Mouse (Mus musculus): ENCODE data around the gene Afap1. TPM values are rescaled to one million over a fixed set of nuclear protein-coding genes. Genes with fewer than 3 reads are reported as not detected.

Gene Afap1
- total and polyA plus RNA-seq, 3 experiments = 11.5 to 20.6 (median 18.7) TPM

DNA sequence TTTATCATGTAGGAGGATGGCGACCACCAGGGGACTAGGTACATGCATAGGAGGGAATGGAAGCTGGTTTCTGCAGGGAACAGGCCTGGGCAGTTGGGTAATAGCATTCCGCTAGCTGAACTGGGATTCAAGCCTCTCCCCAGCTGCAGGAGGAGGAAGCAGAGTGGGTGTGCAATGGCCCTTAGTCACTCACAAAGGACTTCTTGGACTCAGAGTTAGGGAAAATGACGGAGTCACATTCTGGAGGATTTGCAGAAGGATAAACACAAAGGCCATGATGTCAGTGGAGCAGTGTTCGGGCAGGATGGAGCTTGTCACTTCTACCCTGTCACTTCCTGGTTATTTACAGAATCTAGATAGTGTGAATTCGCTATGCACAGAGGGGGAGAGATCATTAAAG is 50.4 kb downstream of the Afap1 start:
- H3K27ac ChIP-seq = peak overlapping the region; percentile 53

DNA sequence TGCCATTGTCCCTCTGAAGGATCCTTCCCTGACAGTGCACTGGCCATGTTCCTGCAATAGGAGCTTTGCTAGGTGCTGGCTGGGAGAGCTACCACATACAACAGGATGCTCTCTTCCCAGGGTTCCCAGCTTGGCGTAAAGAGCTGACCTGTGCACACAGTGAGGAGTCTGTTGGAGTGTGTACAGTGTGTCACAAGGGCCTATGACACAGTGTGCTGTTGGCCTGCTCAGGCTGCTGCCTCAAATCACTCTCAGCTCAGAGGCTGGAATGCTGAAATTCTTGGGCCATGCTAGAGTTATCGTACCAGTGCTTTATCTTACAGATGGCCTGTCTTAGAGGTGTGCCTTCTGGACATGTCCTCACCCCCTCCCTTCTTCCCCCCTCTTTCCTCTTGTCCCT is 53.7 kb downstream of the Afap1 start:
- H3K27ac ChIP-seq = no peak overlapping the region
- no peak overlapping the region for H3K9ac ChIP-seq (ENCODE audit: low read depth, low read length)

More for the DNA sequence above, 50.4 kb downstream of the Afap1 start:
- WGBS = 48% methylated on average over 5 of the region's 5 CpGs
- peak in 1 of 2 experiments; percentile 66 for DNase-seq
- 0 out of 2 replicates have a peak, but pooled peaks have one; percentile 50 for TF ChIP-seq EP300 (IDR thresholded peaks at IDR 0.05; ENCODE audit: insufficient read depth, low read depth, low read length)
- TF ChIP-seq POLR2A (IDR thresholded peaks at IDR 0.05; ENCODE audit: insufficient read depth, low read depth, low read length) = no peak
- Histone ChIP-seq H3K4me1 (ENCODE audit: control insufficient read depth, insufficient read depth, low read length) (peaks cover 13% of the 10 kb centered on the region), H3K9ac (ENCODE audit: low read depth, low read length) (no peak overlapping the region), H3K27me3 (ENCODE audit: control insufficient read depth, insufficient read depth, low read length) (no peaks in the 10 kb centered on the region), H3K36me3 (ENCODE audit: control insufficient read depth, insufficient read depth, low read length) (peaks cover 6% of the 10 kb centered on the region), H3K4me3 (no peak overlapping the region), H3K79me2 (replicated peaks; ENCODE audit: control insufficient read depth, insufficient read depth, low read length) (peaks cover 3% of the 10 kb centered on the region; the same call in 1 of the 2 replicates)
- intact Hi-C loops (cut with DNase I) = no loop called here

DNA sequence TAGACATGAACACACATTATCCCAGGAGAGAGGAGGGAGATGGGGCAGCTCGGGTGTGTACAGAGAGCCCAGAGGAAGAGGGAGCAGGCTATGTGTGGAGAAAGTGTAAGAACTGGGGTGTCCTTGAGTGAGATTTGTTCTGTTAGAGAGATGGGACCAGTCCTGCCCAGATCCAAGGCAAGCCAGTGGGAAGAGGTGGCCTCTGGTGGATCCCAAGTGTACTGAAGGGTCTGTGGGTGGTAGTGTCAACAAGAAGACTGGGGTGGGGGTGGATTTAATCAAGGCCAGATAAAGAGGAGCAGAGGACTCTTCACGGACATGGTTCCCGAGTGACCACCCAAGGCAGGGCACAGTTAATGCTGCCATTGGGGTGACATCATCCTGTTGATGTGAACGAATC is 54.3 kb downstream of the Afap1 start:
- H3K9ac ChIP-seq (ENCODE audit: low read depth, low read length) = no peak overlapping the region
- peaks cover 13% of the 10 kb centered on the region for H3K4me1 ChIP-seq (ENCODE audit: control insufficient read depth, insufficient read depth, low read length)
- H3K36me3 ChIP-seq (ENCODE audit: control insufficient read depth, insufficient read depth, low read length) = peaks cover 3% of the 10 kb centered on the region
- no peak overlapping the region for H3K4me3 ChIP-seq
- no peak for TF ChIP-seq EP300 (IDR thresholded peaks at IDR 0.05; ENCODE audit: insufficient read depth, low read depth, low read length)
- peak; percentile 26 for TF ChIP-seq CTCF (IDR thresholded peaks at IDR 0.05)
- TF ChIP-seq POLR2A (IDR thresholded peaks at IDR 0.05; ENCODE audit: insufficient read depth, low read depth, low read length) = no peak
- H3K27ac ChIP-seq = no peak overlapping the region
- H3K27me3 ChIP-seq (ENCODE audit: control insufficient read depth, insufficient read depth, low read length) = no peaks in the 10 kb centered on the region
- no peak for DNase-seq
- WGBS = 55% methylated on average over 4 of the region's 4 CpGs
- H3K79me2 ChIP-seq (replicated peaks; ENCODE audit: control insufficient read depth, insufficient read depth, low read length) = no peaks in the 10 kb centered on the region
- intact Hi-C loops (cut with DNase I) = no loop called here

More for the DNA sequence above, 53.7 kb downstream of the Afap1 start:
- H3K36me3 ChIP-seq (ENCODE audit: control insufficient read depth, insufficient read depth, low read length) = peaks cover 3% of the 10 kb centered on the region
- 62% methylated on average over 2 of the region's 2 CpGs for WGBS
- no peaks in the 10 kb centered on the region for H3K27me3 ChIP-seq (ENCODE audit: control insufficient read depth, insufficient read depth, low read length)
- intact Hi-C loops (cut with DNase I) = no loop called here
- no peaks in the 10 kb centered on the region for H3K79me2 ChIP-seq (replicated peaks; ENCODE audit: control insufficient read depth, insufficient read depth, low read length)
- TF ChIP-seq EP300 (IDR thresholded peaks at IDR 0.05; ENCODE audit: insufficient read depth, low read depth, low read length) = no peak
- TF ChIP-seq CTCF (IDR thresholded peaks at IDR 0.05) = no peak
- no peak for TF ChIP-seq POLR2A (IDR thresholded peaks at IDR 0.05; ENCODE audit: insufficient read depth, low read depth, low read length)
- peaks cover 13% of the 10 kb centered on the region for H3K4me1 ChIP-seq (ENCODE audit: control insufficient read depth, insufficient read depth, low read length)
- DNase-seq = no peak
- no peak overlapping the region for H3K4me3 ChIP-seq

DNA sequence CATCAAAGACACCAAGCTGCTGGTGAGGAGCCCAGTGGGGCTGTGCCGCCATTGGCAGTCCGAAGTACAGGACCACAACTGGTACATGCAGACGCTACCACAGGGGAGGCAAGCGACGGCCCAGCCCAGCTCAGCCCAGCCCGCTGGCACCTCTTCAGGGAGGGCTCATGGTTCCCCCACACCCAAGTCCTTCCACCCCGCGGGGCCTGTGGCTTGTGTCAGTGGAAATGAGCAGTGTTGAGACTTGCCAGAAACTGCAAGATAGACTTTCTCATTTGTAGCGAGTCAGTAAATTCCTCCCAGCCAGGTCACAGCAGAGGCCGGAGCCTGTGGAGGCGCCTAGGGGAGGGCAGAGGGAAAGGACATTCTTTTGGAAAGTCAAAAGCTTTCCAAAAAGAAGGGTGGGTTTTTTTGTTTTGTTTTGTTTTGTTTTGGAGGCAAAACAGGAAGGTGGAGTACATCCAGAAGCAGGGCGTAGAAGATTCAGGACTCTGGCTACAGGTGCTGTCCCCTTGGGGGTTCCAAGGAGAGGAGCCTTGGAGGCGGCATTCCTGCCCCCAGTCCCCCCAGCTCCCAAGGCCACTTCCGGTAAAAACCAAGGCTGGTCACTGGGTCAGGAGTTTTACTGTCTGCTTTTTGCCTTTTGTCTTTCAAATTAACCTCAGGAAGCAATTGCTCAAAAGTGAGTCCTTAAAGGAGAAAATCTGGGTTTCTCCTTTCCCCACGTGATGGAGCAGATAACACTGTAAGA is 55.3 kb downstream of the Afap1 start:
- DNase-seq = peak; percentile 50 to 52
- TF ChIP-seq POLR2A (IDR thresholded peaks at IDR 0.05; ENCODE audit: insufficient read depth, low read depth, low read length) = no peak
- no peak for TF ChIP-seq CTCF (IDR thresholded peaks at IDR 0.05)
- TF ChIP-seq EP300 (IDR thresholded peaks at IDR 0.05; ENCODE audit: insufficient read depth, low read depth, low read length) = no peak
- H3K36me3 ChIP-seq (ENCODE audit: control insufficient read depth, insufficient read depth, low read length) = peaks cover 3% of the 10 kb centered on the region
- WGBS = 52% methylated on average over 15 of the region's 15 CpGs
- H3K79me2 ChIP-seq (replicated peaks; ENCODE audit: control insufficient read depth, insufficient read depth, low read length) = no peaks in the 10 kb centered on the region
- H3K4me3 ChIP-seq = no peak overlapping the region
- H3K9ac ChIP-seq (ENCODE audit: low read depth, low read length) = no peak overlapping the region
- H3K27ac ChIP-seq = peak overlapping the region; percentile 43
- H3K4me1 ChIP-seq (ENCODE audit: control insufficient read depth, insufficient read depth, low read length) = peaks cover 11% of the 10 kb centered on the region; the same call in 1 of the 2 replicates
- intact Hi-C loops (cut with DNase I) = no loop called here
- no peaks in the 10 kb centered on the region for H3K27me3 ChIP-seq (ENCODE audit: control insufficient read depth, insufficient read depth, low read length)

DNA sequence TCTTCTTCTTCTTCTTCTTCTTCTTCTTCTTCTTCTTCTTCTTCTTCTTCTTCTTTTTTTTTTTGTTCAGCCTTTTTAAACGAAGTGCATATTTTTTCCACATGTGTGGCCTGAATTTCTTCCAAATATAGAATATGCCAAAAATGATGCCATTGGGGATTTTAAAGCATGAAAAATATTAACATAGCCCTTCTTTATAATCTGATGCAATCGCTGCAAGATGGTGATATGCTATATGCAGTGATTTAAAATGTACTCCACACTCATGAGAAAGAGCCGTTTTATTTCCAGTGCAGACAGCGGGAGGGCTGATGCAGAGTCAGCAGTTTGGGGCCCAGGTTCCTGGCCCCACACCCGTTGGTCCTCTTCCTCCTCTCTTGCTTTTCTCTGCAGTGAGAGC is 55.9 kb downstream of the Afap1 start:
- H3K4me3 ChIP-seq = no peak overlapping the region
- DNase-seq = no peak
- H3K9ac ChIP-seq (ENCODE audit: low read depth, low read length) = no peak overlapping the region
- peaks cover 3% of the 10 kb centered on the region for H3K36me3 ChIP-seq (ENCODE audit: control insufficient read depth, insufficient read depth, low read length)
- H3K4me1 ChIP-seq (ENCODE audit: control insufficient read depth, insufficient read depth, low read length) = peaks cover 9% of the 10 kb centered on the region
- no peaks in the 10 kb centered on the region for H3K27me3 ChIP-seq (ENCODE audit: control insufficient read depth, insufficient read depth, low read length)
- H3K79me2 ChIP-seq (replicated peaks; ENCODE audit: control insufficient read depth, insufficient read depth, low read length) = no peaks in the 10 kb centered on the region
- 68% methylated on average over 5 of the region's 5 CpGs for WGBS
- no peak overlapping the region for H3K27ac ChIP-seq
- intact Hi-C loops (cut with DNase I) = no loop called here
- no peak for TF ChIP-seq EP300 (IDR thresholded peaks at IDR 0.05; ENCODE audit: insufficient read depth, low read depth, low read length)
- TF ChIP-seq CTCF (IDR thresholded peaks at IDR 0.05) = no peak
- TF ChIP-seq POLR2A (IDR thresholded peaks at IDR 0.05; ENCODE audit: insufficient read depth, low read depth, low read length) = no peak

DNA sequence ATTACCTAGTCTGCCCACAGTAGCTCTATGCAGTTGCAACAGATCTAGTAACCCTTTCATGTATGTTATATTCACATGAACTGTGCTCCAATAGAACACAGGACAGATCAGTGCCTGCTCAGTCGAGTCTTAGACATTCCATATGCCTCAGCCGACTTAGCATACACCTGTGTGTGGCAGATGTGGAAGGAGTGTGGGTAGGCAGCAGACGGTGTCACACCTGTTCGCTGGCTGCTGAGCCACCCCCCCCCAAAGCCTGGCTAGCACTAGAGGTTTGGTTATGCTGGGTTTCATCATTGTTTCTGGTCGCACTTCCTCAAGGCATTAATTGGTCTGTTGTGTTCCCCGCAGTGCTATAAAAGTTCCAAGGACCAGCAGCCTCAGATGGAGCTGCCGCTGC is 57.4 kb downstream of the Afap1 start:
- intact Hi-C loops (cut with DNase I) = no loop called here
- Histone ChIP-seq H3K9ac (ENCODE audit: low read depth, low read length) (no peak overlapping the region), H3K27ac (no peak overlapping the region), H3K36me3 (ENCODE audit: control insufficient read depth, insufficient read depth, low read length) (peaks cover 3% of the 10 kb centered on the region), H3K27me3 (ENCODE audit: control insufficient read depth, insufficient read depth, low read length) (no peaks in the 10 kb centered on the region), H3K79me2 (replicated peaks; ENCODE audit: control insufficient read depth, insufficient read depth, low read length) (no peaks in the 10 kb centered on the region), H3K4me3 (no peak overlapping the region), H3K4me1 (ENCODE audit: control insufficient read depth, insufficient read depth, low read length) (peaks cover 9% of the 10 kb centered on the region)
- no peak for DNase-seq
- TF ChIP-seq CTCF (IDR thresholded peaks at IDR 0.05) = no peak
- WGBS = 86% methylated on average over 7 of the region's 7 CpGs

All from heart, adult 2 months (tissue).